Mouse (Mus musculus) CH12.LX (cell line): ENCODE measurements around the gene Otogl. TPM values are rescaled to one million over a fixed set of nuclear protein-coding genes. Genes with fewer than 3 reads are reported as not detected.

Experiments used
- DNase-seq: peaks from one replicate; pipeline ENCODE4 v3.0.0-alpha.2; 2013; ENCODE audit errors: extremely low read depth
- H3K27ac ChIP-seq: 2 replicates; pipeline ENCODE4 v1.5.1; 2012; ENCODE audit warnings: low read depth, mild to moderate bottlenecking, control low read depth, moderate library complexity; ENCODE audit not compliant: insufficient read depth
- H3K27me3 ChIP-seq: replicated peaks from 2 replicates; pipeline ENCODE3; 2012; ENCODE audit warnings: inconsistent platforms
- H3K36me3 ChIP-seq, 2 experiments: replicated peaks in 1 of 2; 2 replicates each; pipeline versions ENCODE3 to v1.6.1; 2012; ENCODE audit warnings: inconsistent platforms in 1 of 2, low read length in 1 of 2, mild to moderate bottlenecking in 1 of 2, mixed read lengths in 1 of 2, moderate library complexity in 1 of 2; ENCODE audit not compliant: control insufficient read depth in 1 of 2, insufficient read depth in 1 of 2
- H3K4me1 ChIP-seq, 2 experiments: 2 replicates each; pipeline ENCODE4 v1.6.1; 2012; ENCODE audit warnings: inconsistent platforms in 1 of 2, moderate library complexity in 1 of 2; ENCODE audit not compliant: insufficient read depth in 2 of 2, control insufficient read depth in 1 of 2
- H3K4me2 ChIP-seq: 2 replicates; pipeline ENCODE4 v1.6.1; 2012; ENCODE audit warnings: low read depth, mild to moderate bottlenecking, control low read depth; ENCODE audit not compliant: poor library complexity, insufficient read depth, severe bottlenecking
- H3K4me3 ChIP-seq, 3 experiments: fragments of 150-350 bp in 1 of 3; sonication (generic) in 1 of 3; replicated peaks in 1 of 3; 2 replicates each; pipeline versions ENCODE3 to v1.5.1; 2011 to 2012; ENCODE audit warnings: low read depth in 2 of 3, low read length in 2 of 3, mild to moderate bottlenecking in 2 of 3, moderate library complexity in 2 of 3, control low read depth in 1 of 3, improper control_type of control experiment in 1 of 3, inconsistent platforms in 1 of 3, mixed read lengths in 1 of 3; ENCODE audit not compliant: poor library complexity in 1 of 3
- H3K79me2 ChIP-seq: replicated peaks from 2 replicates; pipeline ENCODE4 v1.6.1; 2012; ENCODE audit warnings: mild to moderate bottlenecking, moderate library complexity; ENCODE audit not compliant: control insufficient read depth, poor library complexity, insufficient read depth, severe bottlenecking; ENCODE audit errors: extremely low read depth
- H3K9ac ChIP-seq: 2 replicates; pipeline ENCODE4 v1.6.1; 2012; ENCODE audit warnings: low read depth, mild to moderate bottlenecking, control low read depth, moderate library complexity; ENCODE audit not compliant: insufficient read depth
- H3K9me3 ChIP-seq: replicated peaks from 2 replicates; pipeline ENCODE3; 2012; ENCODE audit warnings: low read length, inconsistent platforms, mixed read lengths
- BHLHE40 ChIP-seq: IDR thresholded peaks from 2 replicates; pipeline ENCODE4 v1.6.1; 2011; ENCODE audit warnings: mild to moderate bottlenecking, low read depth, low read length, improper control_type of control experiment
- ELF1 ChIP-seq: IDR thresholded peaks from 2 replicates; pipeline ENCODE4 v1.6.1; 2014; ENCODE audit warnings: low read depth, mild to moderate bottlenecking, inconsistent platforms, low read length, improper control_type of control experiment
- EP300 ChIP-seq: IDR thresholded peaks from 2 replicates; pipeline ENCODE4 v1.6.1; 2011; ENCODE audit warnings: low read length, improper control_type of control experiment
- KAT2A ChIP-seq: IDR thresholded peaks from 2 replicates; pipeline ENCODE4 v1.6.1; 2012; ENCODE audit warnings: low read length, improper control_type of control experiment, inconsistent platforms; ENCODE audit not compliant: insufficient replicate concordance
- MAFK ChIP-seq: IDR thresholded peaks from 2 replicates; pipeline ENCODE4 v1.6.1; 2011; ENCODE audit warnings: low read length, improper control_type of control experiment; ENCODE audit not compliant: insufficient replicate concordance
- MXI1 ChIP-seq: IDR thresholded peaks from 2 replicates; pipeline ENCODE4 v1.6.1; 2011; ENCODE audit warnings: mild to moderate bottlenecking, low read depth, low read length, improper control_type of control experiment
- MYC ChIP-seq: IDR thresholded peaks from 2 replicates; pipeline ENCODE4 v1.6.1; 2011; ENCODE audit warnings: low read depth, mild to moderate bottlenecking, improper control_type of control experiment, low read length
- NELFE ChIP-seq: IDR thresholded peaks from 2 replicates; pipeline ENCODE4 v1.6.1; 2011; ENCODE audit warnings: low read depth, low read length, improper control_type of control experiment
- NRF1 ChIP-seq: IDR thresholded peaks from 2 replicates; pipeline ENCODE4 v1.6.1; 2014; ENCODE audit warnings: low read depth, mild to moderate bottlenecking, inconsistent platforms, low read length, improper control_type of control experiment, moderate library complexity
- RAD21 ChIP-seq: IDR thresholded peaks from 2 replicates; pipeline ENCODE4 v1.6.1; 2011; ENCODE audit warnings: low read depth, mild to moderate bottlenecking, low read length, improper control_type of control experiment, moderate library complexity
- SIN3A ChIP-seq: IDR thresholded peaks from 2 replicates; pipeline ENCODE4 v1.6.1; 2012; ENCODE audit warnings: low read length, improper control_type of control experiment, inconsistent platforms
- TCF12 ChIP-seq: IDR thresholded peaks from 2 replicates; pipeline ENCODE4 v1.6.1; 2014; ENCODE audit warnings: low read depth, mild to moderate bottlenecking, inconsistent platforms, low read length, improper control_type of control experiment
- USF1 ChIP-seq: IDR thresholded peaks from 2 replicates; pipeline ENCODE4 v1.6.1; 2014; ENCODE audit warnings: low read depth, mild to moderate bottlenecking, inconsistent platforms, low read length, improper control_type of control experiment
- dilution Hi-C: fragments of 300-500 bp; cut with MboI; formaldehyde crosslinking; loops from 2 replicates; pipeline ENCODE4 v1.14.3; 2020; ENCODE audit warnings: low sequenced_read_pairs; ENCODE audit not compliant: extremely low pct_unique_long_range_greater_than_20kb, extremely low pct_ligation_motif_present
- in situ Hi-C: fragments of 300-500 bp; cut with MboI; formaldehyde crosslinking; loops from 3 replicates; pipeline ENCODE4 v1.14.3; 2019; ENCODE audit warnings: low sequenced_read_pairs, low pct_ligation_motif_present, low pct_unique_long_range_greater_than_20kb, mixed read lengths
- polyA plus RNA-seq: library from polyadenylated mRNA; unstranded; fragments of >175 nt; gene quantifications from 2 replicates; pipeline ENCODE4 v1.2.1, GENCODE M21; 2012; ENCODE audit warnings: low read depth; ENCODE audit not compliant: insufficient read length
- total RNA-seq, 2 experiments: library from RNA; depleted of rRNA; stranded (reverse); fragments of 300-350 nt in 1 of 2; fragments of >200 nt in 1 of 2; gene quantifications; 2 replicates each; pipeline ENCODE4 v1.2.3; 2012 to 2014

Gene Otogl
- total and polyA plus RNA-seq, 3 experiments = 1.1 to 3.2 (median 2.1) TPM

DNA sequence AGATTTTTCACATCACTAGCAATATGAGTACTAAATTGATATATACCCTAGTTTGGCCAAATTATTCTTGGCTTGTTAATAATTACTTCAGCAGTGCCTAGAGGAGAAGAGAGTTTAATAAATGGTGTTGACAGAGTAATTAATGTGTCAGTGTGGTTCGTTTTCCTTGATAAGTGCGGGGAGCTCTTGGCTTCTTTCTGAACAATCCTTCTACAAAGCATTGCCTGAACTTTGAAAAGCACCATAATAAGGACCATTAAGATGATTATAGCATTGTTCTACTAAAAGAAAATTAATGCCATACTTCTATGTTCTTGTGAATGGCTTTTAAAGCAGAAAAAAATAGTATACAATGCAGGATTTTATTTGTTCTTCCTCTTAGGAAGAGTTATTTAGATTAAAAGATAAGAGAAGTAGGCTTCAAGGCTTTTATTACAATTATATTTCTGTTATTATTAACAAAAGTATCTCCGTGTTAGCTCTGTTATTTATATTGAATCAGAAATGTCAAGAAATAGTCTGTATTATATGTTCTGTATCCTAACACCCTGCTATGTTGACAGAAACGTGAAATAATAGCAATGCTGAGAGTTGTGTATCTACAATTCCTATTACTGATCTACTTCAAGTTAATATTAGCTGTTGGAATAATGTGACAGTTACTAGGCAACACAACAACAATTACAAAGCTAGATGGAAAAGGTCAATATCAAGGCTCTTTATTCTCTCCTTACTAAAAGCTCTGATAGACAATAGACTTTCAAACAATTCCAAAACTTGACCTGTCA is 77.3 kb downstream of the Otogl start:
- Histone ChIP-seq H3K9ac (no peak overlapping the region), H3K36me3 (no peaks in the 10 kb centered on the region), H3K27ac (no peak overlapping the region), H3K27me3 (no peaks in the 10 kb centered on the region), H3K79me2 (no peaks in the 10 kb centered on the region)
- dilution Hi-C loops = no loop called here
- in situ Hi-C loops = no loop called here
- TF ChIP-seq EP300 (no peak), RAD21 (no peak), ELF1 (no peak), NELFE (no peak), MXI1 (no peak), TCF12 (no peak), KAT2A (no peak), NRF1 (no peak)
- TF ChIP-seq, all 38 proteins: peak for 0
- DNase-seq = no peak
- Histone ChIP-seq H3K4me2 (no peak overlapping the region), H3K9me3 (no peaks in the 10 kb centered on the region), H3K4me3 (no peak overlapping the region), H3K4me1 (no peaks in the 10 kb centered on the region)

GRCm38 (mm10) chr10:107829151-107829550 is 82.8 kb downstream of the Otogl start:
- TF ChIP-seq SIN3A (no peak), MYC (no peak), MAFK (no peak), USF1 (no peak), BHLHE40 (no peak)
- TF ChIP-seq, all 38 proteins: peak for 0
- Histone ChIP-seq H3K27ac (no peak overlapping the region), H3K27me3 (no peaks in the 10 kb centered on the region), H3K4me1 (no peaks in the 10 kb centered on the region), H3K4me2 (no peak overlapping the region), H3K36me3 (no peaks in the 10 kb centered on the region), H3K4me3 (no peak overlapping the region), H3K9ac (no peak overlapping the region), H3K79me2 (no peaks in the 10 kb centered on the region), H3K9me3 (no peaks in the 10 kb centered on the region)
- no peak for DNase-seq
- dilution Hi-C loops (no loop called here), in situ Hi-C loops (no loop called here)
